Mouse (Mus musculus) limb, embryonic 11.5 days (tissue): ENCODE data around the gene Nos3. TPM values are rescaled to one million over a fixed set of nuclear protein-coding genes. Genes with fewer than 3 reads are reported as not detected.

Source experiments
- ATAC-seq: fragments of 200-750 bp; cut with Nextera tagmentation; 2 replicates; pipeline ENCODE4 v1.8.0; 2017; ENCODE audit warnings: low read depth; ENCODE audit not compliant: insufficient number of reproducible peaks, low FRiP score, low TSS enrichment
- DNase-seq: peaks from one replicate; pipeline ENCODE4 v3.0.0-alpha.2; 2015; ENCODE audit warnings: low spot score
- H3K27ac ChIP-seq: fragments of 300-500 bp; sonication (generic); replicated peaks from 2 replicates; pipeline ENCODE4 v1.5.1; 2014; ENCODE audit warnings: low read depth, mild to moderate bottlenecking, low read length
- H3K27me3 ChIP-seq: fragments of 300-500 bp; sonication (generic); 2 replicates; pipeline ENCODE4 v1.6.1; 2014; ENCODE audit warnings: mild to moderate bottlenecking, low read length, mixed read lengths; ENCODE audit not compliant: control insufficient read depth, insufficient read depth
- H3K36me3 ChIP-seq: fragments of 300-500 bp; sonication (generic); 2 replicates; pipeline ENCODE4 v1.6.1; 2014; ENCODE audit warnings: mild to moderate bottlenecking, low read length, moderate library complexity, mixed read lengths; ENCODE audit not compliant: control insufficient read depth, insufficient read depth
- H3K4me1 ChIP-seq: fragments of 300-500 bp; sonication (generic); 2 replicates; pipeline ENCODE4 v1.6.1; 2014; ENCODE audit warnings: low read length, mixed read lengths; ENCODE audit not compliant: control insufficient read depth, insufficient read depth
- H3K4me2 ChIP-seq: fragments of 300-500 bp; sonication (generic); 2 replicates; pipeline ENCODE4 v1.6.1; 2014; ENCODE audit warnings: low read depth, mild to moderate bottlenecking, moderate library complexity; ENCODE audit not compliant: severe bottlenecking
- H3K4me3 ChIP-seq: fragments of 300-500 bp; sonication (generic); 2 replicates; pipeline ENCODE4 v1.5.1; 2014; ENCODE audit warnings: low read depth, low read length
- H3K9ac ChIP-seq: fragments of 300-500 bp; sonication (generic); 2 replicates; pipeline ENCODE4 v1.6.1; 2014; ENCODE audit warnings: mild to moderate bottlenecking, low read length
- H3K9me3 ChIP-seq: fragments of 300-500 bp; sonication (generic); 2 replicates; pipeline ENCODE4 v1.6.1; 2016; ENCODE audit warnings: low read length; ENCODE audit not compliant: control insufficient read depth
- WGBS: fragments of 180-500 bp; shearing (Covaris S2); extraction: QIAGEN DNeasy Blood & Tissue Kit; methylation state at CpG from one replicate; pipeline ENCODE4 v1.1.7; 2014; 5-methylcytosine and 5-hydroxymethylcytosine counted together
- polyA plus RNA-seq: library from polyadenylated mRNA; unstranded; fragments of >200 nt; fragmentation: Nextera tagmentation; extraction: Ambion mirVana; gene quantifications from 2 replicates; pipeline ENCODE4 v1.2.1, GENCODE M21; 2014

Gene Nos3
- polyA plus RNA-seq, 1 experiment from 2014 or later = 5.3 TPM

DNA sequence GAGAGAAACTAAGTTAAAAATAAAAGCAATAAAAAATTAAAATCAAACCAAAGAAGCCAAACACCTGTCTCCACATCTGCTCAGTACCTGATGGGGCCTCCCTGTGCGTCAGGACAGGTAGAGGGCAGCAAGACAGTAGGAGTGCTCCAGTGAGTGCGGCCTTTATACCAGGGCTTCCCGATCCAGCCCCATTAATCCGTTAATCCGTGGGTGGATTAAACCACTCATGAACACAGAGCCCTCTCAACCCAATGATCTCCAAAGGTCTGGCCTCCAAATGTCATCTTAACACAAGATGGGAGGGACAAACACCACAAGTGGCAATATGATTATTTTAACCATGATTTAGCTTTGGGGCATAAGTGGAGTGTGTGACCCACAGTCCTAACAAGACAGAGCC, 9.2 kb downstream of the Nos3 start:
- H3K9me3 ChIP-seq = no peaks in the 10 kb centered on the region
- no peak for ATAC-seq
- H3K4me3 ChIP-seq = no peak overlapping the region
- no peak overlapping the region for H3K4me2 ChIP-seq
- no peak overlapping the region for H3K27ac ChIP-seq
- no peaks in the 10 kb centered on the region for H3K4me1 ChIP-seq
- WGBS = 77% methylated on average over 5 of the region's 5 CpGs
- H3K36me3 ChIP-seq = no peaks in the 10 kb centered on the region
- no peak overlapping the region for H3K9ac ChIP-seq
- no peak for DNase-seq
- no peaks in the 10 kb centered on the region for H3K27me3 ChIP-seq

DNA sequence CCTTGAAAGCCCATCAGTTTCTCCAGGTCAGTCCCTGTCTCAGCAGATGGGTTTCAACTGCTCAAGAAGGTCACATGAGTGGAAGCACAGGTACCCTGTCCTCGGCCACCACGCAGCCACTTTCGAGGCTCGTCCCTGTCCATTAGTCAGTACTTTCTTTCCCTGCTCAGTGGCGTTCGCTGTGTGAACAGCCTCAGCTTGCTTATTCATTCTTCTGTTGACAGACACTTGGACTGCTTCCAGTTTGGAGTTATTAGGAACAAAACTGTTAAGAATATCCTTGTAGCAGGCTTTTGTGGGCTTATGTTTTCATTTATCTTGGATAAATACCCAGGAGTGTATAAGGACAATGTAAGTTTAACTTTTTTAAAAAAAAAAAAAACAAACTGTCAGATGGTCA, 9.6 kb downstream of the Nos3 start:
- DNase-seq = no peak
- 84% methylated on average over 6 of the region's 6 CpGs for WGBS
- H3K4me3 ChIP-seq = no peak overlapping the region
- no peaks in the 10 kb centered on the region for H3K27me3 ChIP-seq
- H3K9ac ChIP-seq = no peak overlapping the region
- H3K27ac ChIP-seq = no peak overlapping the region
- no peaks in the 10 kb centered on the region for H3K4me1 ChIP-seq
- no peak overlapping the region for H3K4me2 ChIP-seq
- no peaks in the 10 kb centered on the region for H3K36me3 ChIP-seq
- no peak for ATAC-seq
- no peaks in the 10 kb centered on the region for H3K9me3 ChIP-seq

DNA sequence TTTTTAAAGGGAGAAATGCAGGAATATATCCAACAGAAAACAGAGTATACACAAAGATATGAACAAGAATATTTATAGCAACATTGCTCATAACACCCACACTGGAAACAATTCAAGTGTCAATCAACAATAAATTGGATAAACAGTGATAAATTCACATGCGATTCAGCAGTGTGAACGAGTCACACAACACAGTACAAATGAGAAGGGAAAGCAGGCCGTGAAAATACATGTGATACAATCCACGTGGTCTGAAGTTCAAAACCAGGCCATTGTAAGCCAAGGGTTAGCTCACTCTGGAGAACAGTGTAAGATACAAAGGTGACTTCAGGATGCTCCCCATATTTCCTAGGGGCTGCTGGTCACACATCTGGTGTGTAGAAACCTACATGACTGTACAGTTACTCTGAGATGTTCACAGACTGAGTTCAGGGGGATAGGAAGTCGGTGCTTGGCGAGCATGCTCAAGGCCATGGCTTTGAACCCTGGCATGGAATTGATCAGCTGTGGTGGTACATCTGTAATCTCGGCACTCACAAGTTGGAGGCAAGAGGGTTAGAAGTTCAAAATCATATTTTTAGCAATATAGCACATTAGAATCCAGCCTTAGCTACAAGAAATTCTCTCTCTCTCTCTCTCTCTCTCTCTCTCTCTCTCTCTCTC, 10.2 kb downstream of the Nos3 start:
- Histone ChIP-seq H3K27ac (no peak overlapping the region), H3K4me1 (no peaks in the 10 kb centered on the region), H3K27me3 (no peaks in the 10 kb centered on the region), H3K4me2 (no peak overlapping the region), H3K9ac (no peak overlapping the region), H3K9me3 (no peaks in the 10 kb centered on the region), H3K36me3 (no peaks in the 10 kb centered on the region), H3K4me3 (no peak overlapping the region)
- 83% methylated on average over 7 of the region's 7 CpGs for WGBS
- DNase-seq = no peak
- no peak for ATAC-seq

DNA sequence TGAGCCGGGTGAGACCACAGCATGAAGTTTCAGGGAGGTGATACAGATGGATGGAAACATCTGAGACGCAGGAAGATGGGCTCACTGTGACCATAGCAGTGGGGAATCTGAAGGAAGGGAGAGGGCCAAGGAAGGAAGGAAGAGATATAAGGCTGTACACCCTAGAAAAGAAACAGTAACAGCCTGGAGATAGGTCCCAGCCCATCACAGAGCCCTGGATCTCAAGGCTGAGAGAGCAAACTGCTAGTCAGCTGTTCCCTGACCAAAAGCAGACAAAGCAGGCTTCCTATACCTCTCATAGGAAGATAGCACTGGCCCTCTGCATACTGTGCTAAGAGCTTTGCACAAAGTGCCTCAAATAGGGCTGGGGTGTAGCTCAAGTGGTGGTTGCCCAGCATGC, 14.1 kb downstream of the Nos3 start:
- Histone ChIP-seq H3K4me2 (no peak overlapping the region), H3K4me3 (no peak overlapping the region), H3K36me3 (no peaks in the 10 kb centered on the region), H3K4me1 (no peaks in the 10 kb centered on the region), H3K9me3 (no peaks in the 10 kb centered on the region), H3K9ac (no peak overlapping the region), H3K27me3 (no peaks in the 10 kb centered on the region), H3K27ac (no peak overlapping the region)
- no peak for ATAC-seq
- no peak for DNase-seq
- WGBS = 88% methylated on average over 2 of the region's 2 CpGs

DNA sequence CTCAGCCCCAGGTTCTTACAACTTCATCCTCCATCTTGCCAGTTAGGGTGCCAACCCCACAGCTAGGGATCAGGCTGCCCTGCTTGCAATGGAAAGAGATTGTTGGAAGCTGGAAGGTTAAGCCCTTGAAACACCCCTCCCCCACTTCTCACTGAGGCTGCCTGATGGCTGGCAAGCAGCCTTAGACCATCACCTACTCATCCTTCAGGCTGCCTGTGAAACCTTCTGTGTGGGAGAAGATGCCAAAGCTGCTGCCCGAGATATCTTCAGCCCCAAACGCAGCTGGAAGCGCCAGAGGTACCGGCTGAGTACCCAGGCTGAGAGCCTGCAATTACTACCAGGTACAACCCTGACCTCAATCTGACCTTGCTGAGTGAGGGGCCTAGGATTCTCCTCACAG, 14.9 kb downstream of the Nos3 start:
- no peaks in the 10 kb centered on the region for H3K36me3 ChIP-seq
- H3K9me3 ChIP-seq = no peaks in the 10 kb centered on the region
- H3K4me1 ChIP-seq = no peaks in the 10 kb centered on the region
- no peaks in the 10 kb centered on the region for H3K27me3 ChIP-seq
- H3K4me2 ChIP-seq = no peak overlapping the region
- ATAC-seq = no peak
- DNase-seq = no peak
- H3K27ac ChIP-seq = no peak overlapping the region
- no peak overlapping the region for H3K4me3 ChIP-seq
- H3K9ac ChIP-seq = no peak overlapping the region
- 73% methylated on average over 4 of the region's 4 CpGs for WGBS

DNA sequence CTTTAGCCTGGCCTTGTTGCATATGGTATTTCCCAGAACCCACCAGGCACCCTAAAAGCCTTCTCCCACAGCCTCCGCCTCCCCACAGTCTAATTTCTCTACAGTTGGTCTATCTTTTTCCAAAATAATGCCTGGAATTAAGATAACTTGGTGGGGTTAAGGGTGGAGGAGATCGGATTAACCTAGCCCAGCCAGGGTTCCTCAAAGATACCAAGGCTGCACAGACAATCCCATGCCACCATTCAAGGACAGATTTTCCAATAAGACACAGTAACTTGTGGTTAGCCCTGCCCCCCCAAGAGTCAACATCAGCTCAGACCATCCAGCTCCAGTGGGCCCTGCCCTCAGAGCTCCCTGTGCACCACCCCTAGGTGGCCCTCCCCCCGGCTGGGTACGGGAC, 15.9 kb downstream of the Nos3 start:
- DNase-seq (no peak), ATAC-seq (no peak)
- no peak overlapping the region for H3K27ac ChIP-seq
- no peaks in the 10 kb centered on the region for H3K9me3 ChIP-seq
- H3K4me1 ChIP-seq = no peaks in the 10 kb centered on the region
- no peak overlapping the region for H3K4me3 ChIP-seq
- H3K4me2 ChIP-seq = no peak overlapping the region
- H3K36me3 ChIP-seq = no peaks in the 10 kb centered on the region
- H3K9ac ChIP-seq = no peak overlapping the region
- WGBS = 88% methylated on average over 4 of the region's 4 CpGs
- H3K27me3 ChIP-seq = no peaks in the 10 kb centered on the region

DNA sequence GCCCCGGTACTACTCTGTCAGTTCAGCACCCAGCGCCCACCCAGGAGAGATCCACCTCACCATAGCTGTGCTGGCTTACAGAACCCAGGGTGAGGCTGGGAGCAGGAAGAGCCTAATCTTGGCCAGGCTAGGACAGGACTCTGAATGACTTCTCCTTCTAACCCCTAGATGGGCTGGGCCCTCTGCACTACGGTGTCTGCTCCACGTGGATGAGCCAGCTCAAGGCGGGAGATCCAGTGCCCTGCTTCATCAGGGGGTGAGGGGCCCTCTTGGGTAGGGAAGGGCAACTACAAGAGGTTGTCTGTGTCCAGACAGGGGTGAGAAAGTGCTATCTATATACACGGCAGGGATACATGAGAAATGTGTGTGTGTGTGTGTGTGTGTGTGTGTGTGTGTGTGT, 16.9 kb downstream of the Nos3 start:
- DNase-seq (no peak), ATAC-seq (no peak)
- H3K9me3 ChIP-seq = no peaks in the 10 kb centered on the region
- no peak overlapping the region for H3K27ac ChIP-seq
- H3K36me3 ChIP-seq = no peaks in the 10 kb centered on the region
- WGBS = 79% methylated on average over 6 of the region's 6 CpGs
- no peaks in the 10 kb centered on the region for H3K27me3 ChIP-seq
- no peak overlapping the region for H3K4me2 ChIP-seq
- H3K9ac ChIP-seq = no peak overlapping the region
- H3K4me1 ChIP-seq = no peaks in the 10 kb centered on the region
- no peak overlapping the region for H3K4me3 ChIP-seq

DNA sequence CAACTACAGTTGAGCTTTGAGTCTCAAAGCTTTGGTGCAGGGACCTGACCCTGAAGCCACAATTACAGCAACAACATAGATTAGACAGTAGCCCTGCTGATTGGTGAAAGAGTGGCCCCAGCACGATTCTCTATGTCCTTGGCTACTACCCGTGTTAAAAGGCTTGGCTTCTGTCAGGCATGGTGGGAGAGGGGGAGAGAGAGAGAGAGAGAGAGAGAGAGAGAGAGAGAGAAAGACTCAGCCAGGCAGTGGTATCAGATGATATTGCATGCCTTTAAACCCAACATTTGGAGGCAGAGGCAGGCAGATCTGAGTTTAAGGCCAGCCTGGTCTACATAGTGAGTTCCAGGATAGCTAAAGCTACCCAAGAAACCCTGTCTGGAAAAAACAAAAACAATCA, 17.4 kb downstream of the Nos3 start:
- Histone ChIP-seq H3K4me3 (no peak overlapping the region), H3K9ac (no peak overlapping the region), H3K27ac (no peak overlapping the region), H3K36me3 (no peaks in the 10 kb centered on the region), H3K9me3 (no peaks in the 10 kb centered on the region), H3K4me1 (no peaks in the 10 kb centered on the region), H3K27me3 (no peaks in the 10 kb centered on the region), H3K4me2 (no peak overlapping the region)
- ATAC-seq (no peak), DNase-seq (no peak)
- 71% methylated on average over 2 of the region's 2 CpGs for WGBS
